Mouse (Mus musculus) bone marrow macrophage, adult 2 months (primary cell): ENCODE data around the gene Vsnl1.

Experiments used
- CTCF ChIP-seq: IDR thresholded peaks from 2 replicates; pipeline ENCODE4 v1.5.1; 2012; ENCODE audit warnings: low read depth, mild to moderate bottlenecking, low read length, moderate library complexity
- POLR2A ChIP-seq: IDR thresholded peaks from 2 replicates; pipeline ENCODE4 v1.6.1; 2012; ENCODE audit warnings: mild to moderate bottlenecking, low read depth, low read length, borderline replicate concordance

DNA sequence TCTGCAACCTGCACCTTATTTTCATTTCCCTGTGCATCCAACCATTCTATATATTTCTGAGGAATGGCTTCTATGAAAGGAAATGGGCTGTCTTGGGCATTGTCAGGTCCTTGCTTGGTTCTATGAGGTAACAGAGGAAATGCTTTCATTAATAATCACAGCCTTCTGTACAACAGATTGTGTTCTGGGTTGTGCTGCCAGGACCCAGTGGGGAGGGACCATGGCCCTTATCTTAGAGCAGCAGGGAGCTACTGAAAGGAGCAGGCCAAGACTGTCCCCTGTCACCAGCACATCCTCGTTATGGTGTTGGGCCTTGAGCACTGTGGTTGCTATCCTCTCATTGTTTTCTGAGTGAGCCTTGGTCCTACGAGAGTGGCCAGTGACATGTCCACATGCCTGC, 40.9 kb downstream of the Vsnl1 start:
- no peak for TF ChIP-seq POLR2A
- no peak for TF ChIP-seq CTCF
